Mouse (Mus musculus) testis, postnatal 10 days (tissue): ENCODE data around the gene Adh5.

Source experiments
- DNase-seq: peaks from one replicate; pipeline ENCODE4 v3.0.0; 2021; ENCODE audit warnings: low spot score

The Adh5 gene

DNA sequence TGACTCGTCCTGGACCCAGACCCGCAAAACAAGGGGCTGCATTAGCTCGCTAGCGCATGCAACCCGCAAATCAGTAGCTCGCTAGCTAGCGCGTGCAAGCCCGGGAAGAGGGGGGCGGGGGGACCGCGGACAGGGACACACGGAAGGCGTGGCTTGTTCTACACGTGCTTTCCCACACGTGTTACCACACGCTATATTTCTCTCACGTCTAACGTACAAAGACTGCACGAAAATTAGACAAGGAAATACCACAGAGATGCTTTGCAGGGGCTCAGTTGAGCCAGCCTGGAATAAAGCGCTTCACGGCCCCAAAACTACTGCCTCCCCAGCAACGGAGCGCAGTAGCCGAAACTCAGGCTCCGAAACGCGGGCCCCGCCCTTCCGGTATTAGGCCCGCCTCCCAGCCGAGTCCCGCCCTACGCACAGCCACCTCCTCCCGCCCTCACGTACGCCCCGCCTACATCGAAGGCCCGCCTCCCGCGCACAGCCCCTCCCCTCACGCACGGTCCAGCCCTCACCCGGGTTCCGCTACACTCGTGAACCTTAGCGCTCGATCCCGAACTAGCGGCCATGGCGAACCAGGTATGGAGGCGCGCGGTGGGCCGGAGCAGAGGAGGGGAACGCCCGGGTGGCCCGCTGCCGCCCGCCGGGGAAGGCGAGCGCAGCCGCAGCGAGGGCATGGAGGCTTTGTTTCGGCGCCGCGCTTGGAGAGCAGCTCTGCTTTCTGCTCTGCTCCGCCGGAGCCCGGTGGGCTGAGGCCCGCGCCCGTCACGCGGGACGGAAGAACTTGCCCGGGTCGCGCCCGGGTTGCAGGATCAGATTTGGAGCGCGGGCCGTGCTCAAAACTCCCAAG lies at the start of gene Adh5:
Gene Adh5 (plus strand): TSS at position 482 of the 853 bp plus-strand sequence.
- peak; percentile 96 for DNase-seq

DNA sequence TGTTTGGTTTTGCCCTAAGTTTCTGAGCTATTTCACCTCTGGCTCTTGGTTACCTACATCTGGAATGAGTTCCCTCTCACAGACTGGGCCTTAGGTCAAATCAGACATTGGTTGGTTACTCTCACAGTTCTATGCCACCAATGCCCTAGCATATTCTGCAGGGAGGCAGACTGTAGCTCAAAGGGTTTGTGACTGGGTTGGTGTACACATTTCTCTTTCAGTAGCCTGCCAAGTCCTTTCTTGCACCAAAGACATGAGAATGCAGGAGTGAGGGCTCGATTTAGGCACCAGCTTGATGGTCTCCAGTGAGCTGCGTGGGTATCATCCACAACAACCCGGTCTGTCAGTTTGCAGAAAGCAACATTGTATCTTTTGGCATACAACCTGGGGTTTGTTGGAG lies 38.0 kb upstream of the Adh5 start:
- DNase-seq, result no peak

DNA sequence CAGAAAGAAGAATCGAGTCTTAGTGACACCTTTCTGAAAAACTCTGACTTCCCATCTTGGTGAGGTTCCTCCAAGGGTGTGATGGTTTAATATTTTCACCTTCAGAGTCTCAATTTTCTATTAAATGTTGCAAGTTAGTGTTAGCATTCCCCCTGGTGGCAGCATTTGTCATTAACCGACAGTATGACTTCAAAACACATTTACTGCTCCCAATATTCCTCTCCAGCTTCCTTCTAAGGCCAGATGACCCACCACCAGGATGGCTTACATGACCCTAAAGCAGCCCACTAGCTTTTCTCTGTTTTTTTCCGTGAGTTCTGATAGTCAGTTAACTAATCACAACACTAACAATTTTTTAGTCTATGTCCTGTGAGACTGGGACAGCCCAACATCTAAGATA lies 37.6 kb upstream of the Adh5 start:
- peak; percentile 80 for DNase-seq

DNA sequence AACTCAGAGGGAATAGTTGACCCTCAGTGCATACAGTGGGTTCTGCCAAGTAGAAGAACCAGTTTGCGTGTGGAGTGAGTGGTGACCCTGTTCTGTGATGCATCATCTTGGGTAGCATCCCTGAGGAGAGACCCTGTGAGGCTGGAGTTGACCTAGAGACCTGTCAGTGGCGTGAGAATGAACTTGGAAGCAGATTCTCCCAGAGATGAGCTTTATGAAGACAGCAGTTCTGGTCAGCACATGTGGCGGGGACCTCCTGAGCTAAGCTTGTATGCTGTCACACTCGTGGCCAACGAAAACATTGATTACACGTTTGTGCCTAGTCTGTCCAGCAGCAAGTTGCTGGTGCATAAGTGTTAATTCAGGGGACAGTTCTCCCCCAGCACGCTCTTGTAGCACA lies 37.1 kb upstream of the Adh5 start:
- no peak for DNase-seq

DNA sequence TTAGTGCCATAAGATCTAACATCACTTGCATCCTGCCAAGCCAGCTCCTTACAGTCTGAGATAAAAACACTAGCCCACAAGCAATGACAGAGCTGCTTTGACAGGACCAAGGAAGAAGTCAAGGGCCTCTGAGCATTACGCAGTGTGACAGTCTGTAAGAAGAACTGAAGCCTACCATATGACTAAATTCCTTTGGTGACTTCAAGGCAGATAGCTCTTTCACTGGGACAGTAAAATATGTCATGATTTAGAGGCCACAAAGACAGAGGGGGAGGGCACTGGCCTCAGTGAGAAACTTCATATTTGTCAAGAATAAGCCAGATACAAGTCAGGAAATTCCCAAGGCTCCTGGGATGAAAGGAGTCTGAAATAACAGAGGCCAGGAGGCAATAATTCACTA lies 35.0 kb upstream of the Adh5 start:
- no peak for DNase-seq

DNA sequence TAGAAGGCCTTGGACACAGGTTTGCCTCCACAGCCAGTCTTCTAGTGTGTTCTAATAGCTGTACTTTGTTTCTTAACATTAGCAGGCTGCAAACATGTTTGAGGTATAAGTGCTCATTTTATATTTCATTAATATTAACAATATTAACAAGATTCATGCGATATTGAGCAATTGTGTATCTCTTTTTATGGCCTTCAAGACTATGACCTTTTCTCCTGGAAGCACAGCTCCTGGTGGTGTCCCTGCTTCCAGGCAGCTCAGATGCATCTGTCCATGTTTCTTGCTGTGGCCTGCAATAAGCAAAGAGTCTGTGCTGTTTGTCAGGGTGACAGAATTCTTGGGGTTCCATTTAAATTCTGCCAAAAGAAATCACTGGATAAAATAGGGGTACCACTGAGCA lies 33.3 kb upstream of the Adh5 start:
- DNase-seq, result no peak

DNA sequence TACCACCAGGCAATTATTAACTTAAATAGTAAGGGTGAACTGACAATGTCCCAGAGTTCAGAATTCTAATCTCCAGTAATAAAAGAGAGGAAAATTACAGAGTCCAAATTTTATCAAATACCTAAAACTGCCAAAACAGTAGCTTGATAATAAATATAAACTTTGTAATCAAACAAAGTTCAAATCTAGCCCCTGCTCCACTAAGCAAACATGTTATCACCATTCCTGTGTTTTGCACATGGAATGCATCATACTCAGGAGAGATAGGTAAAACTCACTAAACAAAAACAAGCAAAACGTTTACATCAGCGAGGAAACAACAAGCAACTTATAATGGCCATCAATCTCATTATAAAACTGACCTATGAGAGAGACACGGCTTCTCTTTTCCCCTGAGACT lies 32.7 kb upstream of the Adh5 start:
- DNase-seq, result no peak

DNA sequence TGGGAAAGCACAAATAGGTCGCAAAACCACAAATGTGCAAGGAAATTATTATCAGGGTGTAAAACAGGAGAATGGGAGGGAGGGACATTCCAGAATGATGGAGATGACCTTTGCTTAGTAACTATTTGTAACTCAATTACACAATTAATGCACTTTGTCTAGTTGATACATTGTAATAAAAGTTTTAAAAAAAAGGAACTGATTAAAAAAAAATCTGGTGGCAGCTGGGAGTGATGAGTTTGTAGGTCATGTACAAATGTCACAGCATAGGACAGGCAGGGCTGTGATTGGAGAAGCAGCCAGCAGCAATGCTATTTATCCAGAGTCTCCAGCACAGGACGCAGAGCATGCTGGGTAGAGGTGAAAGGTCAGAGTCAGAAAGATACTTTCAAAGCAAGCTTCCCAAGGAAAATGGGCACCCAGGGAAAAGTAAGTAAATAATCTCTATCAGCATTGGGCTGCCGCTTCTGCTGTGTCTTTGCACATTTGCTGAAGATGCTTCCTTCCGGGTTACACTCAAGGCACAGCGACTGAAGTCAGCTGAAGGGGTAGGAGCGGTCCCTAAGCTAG lies 27.7 kb upstream of the Adh5 start, which contains the start of gene Adh4:
Gene Adh4 (plus strand): TSS at position 346 of the 570 bp plus-strand sequence.
- DNase-seq, result peak; percentile 51

DNA sequence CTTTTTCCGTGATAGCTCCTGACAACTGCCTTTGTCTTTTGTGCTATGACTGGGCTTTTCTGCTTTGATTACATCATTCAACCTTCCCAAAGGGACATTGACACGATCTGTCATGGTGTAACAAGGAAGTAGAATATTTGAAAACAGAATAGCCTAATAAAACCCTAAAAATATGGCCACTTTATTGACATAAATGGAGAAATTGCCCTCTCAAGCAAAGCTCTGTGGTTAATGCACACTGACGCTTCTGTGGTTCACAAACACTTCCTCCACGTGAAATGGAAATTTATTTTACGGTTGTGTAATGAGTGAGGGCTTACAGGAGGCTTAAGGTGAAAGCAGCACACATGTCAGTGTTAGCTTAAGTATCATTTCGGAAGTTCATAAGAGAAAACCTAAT lies 23.5 kb upstream of the Adh5 start:
- no peak for DNase-seq

DNA sequence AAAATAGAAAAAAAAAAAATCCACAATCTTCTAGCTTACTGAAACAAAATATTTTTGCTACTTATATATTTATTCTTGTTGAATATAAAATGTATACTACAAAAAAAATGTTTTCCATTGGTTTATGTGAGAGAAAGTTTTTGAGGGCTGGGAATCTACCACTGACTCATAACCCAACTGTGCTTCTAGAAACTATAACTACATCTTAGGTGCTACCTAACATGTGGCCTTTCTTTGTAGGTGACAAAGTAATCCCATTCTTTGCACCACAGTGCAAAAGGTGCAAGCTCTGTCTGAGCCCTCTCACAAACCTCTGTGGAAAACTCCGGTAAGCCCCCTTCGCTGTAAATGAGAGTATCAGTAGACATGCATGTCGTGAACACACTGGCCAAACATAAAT lies 22.5 kb upstream of the Adh5 start:
- no peak for DNase-seq

DNA sequence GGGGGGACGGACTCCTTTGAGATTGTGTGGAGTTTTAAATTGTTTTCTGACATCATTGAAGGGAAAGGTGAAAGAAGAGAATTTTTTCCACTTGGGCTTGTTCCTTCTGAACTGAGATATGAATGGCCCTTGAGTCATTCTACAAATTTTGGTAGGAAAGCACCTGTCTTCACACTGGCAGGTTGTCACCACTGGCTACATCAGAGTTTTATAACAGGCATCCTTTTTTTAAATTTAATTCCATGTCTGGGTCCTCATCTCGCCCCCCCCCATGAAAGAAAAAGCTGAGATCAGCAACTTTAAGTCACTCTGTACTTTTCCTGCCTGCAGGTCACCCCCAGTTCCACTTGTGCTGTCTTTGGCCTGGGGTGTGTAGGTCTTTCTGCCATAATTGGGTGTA lies 19.2 kb upstream of the Adh5 start:
- DNase-seq, result no peak

DNA sequence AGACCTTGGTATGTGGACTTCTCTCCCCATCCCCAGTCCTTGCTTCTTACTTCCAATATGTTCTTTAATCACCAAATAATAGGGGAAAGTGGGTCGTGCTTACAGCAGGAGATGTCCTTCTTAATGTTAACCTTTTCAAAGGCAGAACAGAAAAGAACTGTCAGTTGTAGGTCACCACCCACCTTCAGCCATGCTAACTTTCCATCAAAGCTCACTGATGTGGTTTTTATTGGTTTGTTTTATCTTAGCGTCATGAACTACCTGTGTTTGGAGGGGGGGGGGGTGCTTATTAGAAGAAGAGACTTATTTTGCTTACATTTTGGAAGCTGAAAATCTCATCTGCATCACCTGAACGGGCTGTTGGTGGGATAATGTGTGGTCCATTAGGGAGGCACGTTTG lies 18.6 kb upstream of the Adh5 start:
- DNase-seq, result no peak

DNA sequence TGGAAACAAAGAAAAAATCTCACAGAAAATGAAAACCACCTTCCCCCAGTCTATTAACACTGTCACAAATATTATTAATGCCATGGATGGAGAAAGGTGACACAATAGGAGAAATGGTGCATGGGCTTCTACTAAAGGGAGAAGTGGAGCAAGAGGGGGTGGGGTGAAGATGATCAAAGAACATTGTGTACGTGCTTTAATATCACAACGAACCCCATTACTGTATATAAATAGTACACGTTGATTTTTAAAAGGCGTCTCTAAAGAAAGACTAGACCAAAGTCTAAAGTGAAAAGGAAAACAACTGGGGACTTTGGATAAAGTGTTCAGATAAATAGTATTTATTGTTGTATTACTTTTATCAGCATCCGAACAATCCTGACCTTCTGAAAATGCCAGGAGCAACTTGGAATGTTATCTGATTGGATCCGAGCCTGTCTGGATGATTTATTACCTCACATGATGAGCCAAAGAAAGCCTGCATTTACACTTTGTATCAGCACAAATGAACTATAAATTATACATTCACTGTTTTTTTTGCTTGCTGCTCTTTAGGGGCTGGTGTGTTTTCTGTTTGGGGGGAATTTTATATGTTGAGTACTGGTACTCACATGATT lies 12.4 kb upstream of the Adh5 start:
- DNase-seq, result no peak

DNA sequence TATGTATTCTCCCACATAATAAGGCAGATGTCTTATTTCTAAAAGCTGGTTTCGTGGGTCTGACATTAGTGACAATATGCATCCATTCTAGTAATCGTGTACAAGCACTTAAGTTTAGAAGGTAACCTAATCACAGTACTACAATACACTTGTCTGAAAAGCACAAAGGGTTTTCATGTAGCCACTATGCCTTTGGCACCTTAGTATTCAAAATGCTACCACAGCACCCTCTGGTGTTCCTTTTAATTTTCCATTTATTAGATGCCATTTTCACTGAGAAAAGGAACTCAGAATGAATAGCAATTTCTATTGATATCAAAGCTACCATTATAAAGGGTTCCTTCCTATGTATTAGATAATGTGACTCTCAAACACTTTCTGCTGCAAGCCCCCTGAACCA lies 11.1 kb upstream of the Adh5 start:
- no peak for DNase-seq

DNA sequence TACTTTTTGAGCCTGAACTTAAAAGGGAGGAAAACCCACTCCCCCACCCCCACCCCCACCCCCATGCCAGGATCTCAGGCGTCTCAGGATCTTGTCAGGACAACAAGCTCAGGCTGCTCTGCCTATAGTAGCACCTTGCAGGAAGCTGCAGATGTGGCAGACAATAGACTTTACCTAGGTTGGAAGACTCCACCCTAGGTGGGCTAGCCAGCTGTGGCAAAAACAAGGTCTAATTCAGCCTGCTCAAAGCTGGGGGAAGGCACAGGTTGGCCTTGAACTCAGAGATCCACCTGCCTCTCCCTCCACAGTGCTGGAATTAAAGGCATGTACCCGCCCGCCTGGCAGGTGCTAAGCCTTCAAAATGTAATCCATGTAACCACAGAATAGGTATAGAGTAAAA lies 4.2 kb upstream of the Adh5 start:
- no peak for DNase-seq

DNA sequence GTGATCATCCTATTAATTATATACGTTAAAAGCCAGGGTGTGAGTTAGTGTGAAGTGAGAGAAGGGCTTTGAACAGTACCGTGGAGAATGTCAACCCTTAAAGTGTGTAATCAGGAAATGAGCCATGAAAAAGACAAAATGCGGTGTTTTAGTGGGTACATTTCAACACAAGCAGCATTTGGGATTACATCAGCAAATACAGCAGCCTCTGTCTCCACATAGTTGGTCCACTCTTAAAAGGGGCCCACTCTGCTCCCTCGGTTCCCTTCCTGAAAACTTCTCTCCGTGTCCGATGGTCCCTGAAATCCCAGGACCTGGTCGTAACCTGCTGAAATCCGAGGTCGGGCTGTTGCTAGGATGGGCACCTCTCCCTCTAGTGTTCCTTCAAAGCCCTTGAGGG lies 690 bp upstream of the Adh5 start:
- no peak for DNase-seq

DNA sequence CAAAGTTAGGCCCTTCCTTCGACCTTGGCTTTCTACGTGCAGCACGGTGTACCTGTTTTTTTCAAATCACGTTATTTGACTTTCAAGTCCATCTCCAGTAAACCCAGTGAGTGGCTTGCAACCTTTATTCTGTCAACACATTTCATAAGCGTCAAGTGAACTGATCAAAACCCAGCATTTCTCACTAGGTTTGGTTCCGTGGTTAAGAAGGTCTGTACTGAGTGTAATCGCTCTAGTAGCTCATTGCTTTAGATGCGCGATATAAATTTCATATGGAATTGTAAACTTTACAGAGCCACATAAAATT lies 525 bp downstream of the Adh5 start:
- no peak for DNase-seq

DNA sequence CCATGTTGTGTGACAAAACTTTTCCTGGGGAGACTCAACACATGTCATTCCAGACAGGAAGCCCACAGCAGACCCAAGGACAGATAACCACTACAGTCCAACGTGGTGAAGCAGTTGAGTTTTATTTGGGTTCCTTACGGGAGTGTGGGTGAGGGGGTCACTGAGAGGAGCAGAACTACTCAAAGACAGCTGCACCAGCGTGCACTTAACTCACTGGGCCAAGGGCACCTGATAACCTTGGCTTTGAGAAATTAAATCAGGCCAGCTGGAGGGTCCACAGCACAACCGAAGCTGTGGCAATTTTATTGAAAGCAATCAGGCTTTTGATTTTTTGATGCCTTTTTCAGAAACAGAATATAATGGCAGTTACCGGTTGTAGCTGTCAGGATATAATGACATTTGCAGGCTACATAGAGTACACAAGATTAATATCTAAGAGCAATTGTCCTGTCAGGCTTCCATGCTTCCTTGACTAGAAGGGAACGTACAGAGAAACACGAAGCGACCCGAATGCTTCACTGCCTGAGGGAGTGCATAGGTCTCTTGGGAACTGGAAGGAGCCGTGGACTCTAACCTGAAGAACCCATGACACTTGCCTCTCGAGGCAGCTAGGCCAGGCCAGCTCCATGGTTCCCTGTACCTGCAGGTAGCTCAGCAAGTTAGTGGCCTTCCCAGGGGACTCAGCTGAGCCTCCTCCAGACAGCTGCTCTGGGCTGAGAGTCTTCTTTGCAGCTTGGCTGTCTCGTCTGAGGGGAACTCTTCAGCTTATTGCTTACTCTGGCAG lies 5.4 kb downstream of the Adh5 start:
- DNase-seq, result no peak

DNA sequence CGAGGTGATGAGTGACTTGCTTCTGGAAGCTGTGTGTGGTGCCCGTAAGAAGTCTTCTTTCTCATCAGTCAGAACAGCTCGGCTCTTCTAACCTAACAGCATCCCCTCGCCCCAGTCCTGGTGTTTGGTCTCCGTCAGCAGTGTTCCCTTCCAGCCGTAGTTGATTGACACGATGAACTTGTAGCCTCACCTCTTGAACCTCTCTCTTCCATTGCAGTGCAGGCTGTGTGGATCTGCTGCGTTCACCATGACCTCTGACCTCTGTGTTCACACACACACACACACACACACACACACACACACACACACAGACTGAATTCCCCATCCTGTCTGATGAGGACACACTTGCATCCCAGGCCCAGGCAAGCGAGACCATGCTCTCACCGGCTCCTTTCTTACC lies 9.3 kb downstream of the Adh5 start:
- no peak for DNase-seq

DNA sequence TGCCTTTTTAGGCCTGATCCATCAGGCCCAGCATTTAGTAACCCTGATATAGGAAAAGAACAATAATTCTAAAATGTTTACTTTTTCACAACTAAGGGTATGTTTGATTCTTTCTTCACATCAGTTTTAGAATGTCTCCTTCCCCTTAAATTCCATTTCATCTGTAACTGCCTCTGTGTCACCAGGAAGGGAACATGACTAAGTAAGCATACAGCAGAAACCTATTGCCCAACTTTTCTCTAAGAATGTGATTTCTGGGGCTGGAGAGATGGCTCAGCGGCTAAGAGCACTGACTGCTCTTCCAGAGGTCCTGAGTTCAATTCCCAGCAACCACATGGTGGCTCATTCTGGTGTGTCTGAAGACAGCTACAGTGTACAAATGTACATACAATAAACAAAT lies 11.3 kb downstream of the Adh5 start:
- no peak for DNase-seq

DNA sequence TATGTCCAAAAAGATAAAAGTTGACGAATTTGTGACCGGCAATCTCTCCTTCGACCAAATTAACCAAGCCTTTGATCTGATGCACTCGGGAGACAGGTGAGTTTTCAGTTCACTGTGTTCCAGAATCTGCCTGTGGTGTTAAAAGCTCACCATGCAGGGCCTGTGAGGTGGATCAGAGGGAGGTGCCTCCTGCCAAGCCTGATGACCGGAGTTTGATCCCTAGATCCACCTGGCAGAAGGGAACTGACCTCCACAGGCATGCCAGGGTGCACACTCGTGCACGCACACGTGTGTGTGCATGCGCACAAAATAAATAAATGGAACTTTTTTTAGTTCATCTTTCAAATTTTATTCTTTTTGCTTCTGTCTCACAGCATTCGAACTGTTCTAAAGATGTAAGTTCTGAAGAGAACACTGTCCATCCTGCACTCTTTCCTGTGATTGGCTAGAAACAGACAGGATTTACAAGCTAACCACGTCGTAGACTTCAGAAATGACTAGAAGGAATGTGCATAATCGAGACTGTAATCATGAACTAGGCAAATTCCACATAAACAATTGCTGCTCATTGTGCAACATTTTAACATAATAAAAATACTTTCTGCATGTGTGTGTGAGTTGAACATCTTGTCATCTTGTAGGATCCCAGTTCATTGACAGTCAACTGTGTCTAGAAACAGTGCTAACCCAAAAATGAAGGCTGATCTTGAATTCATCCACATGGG lies 12.0 kb downstream of the Adh5 start:
- no peak for DNase-seq

DNA sequence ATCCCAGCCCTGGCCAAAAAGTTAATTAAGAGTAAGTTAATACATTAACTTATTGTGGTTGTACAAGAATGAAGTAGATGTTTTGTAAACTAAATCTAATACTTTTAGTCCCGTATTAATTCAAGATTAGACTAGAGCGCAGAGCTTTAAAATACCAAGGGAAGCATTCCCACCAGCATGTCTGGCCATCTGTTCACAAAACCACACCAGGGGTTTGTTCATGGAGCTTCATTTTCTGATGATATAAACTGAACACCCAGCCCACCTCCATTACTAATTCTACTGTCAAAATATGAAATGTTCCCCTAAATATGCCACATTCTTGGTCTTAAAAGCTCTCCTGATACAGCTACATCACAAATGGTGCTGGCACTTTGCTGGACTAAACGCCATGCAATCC lies 15.5 kb downstream of the Adh5 start:
- no peak for DNase-seq
